Mouse (Mus musculus) forebrain, postnatal 0 days (tissue): ENCODE results near the gene Galc. TPM values are rescaled to one million over a fixed set of nuclear protein-coding genes. Genes with fewer than 3 reads are reported as not detected.
"Not testable (repeated sequence)": the region's sequence is repeated elsewhere in the genome, so short reads cannot be mapped to it uniquely, and the experiment has no call there.

ENCODE experiments used
- ATAC-seq: fragments of 200-750 bp; cut with Nextera tagmentation; 2 replicates; pipeline ENCODE4 v1.8.0; 2017; ENCODE audit warnings: mild to moderate bottlenecking, moderate library complexity
- DNase-seq: peaks from one replicate; pipeline ENCODE4 v3.0.0-alpha.2; 2015
- H3K27ac ChIP-seq: fragments of 300-500 bp; sonication (generic); 2 replicates; pipeline ENCODE4 v1.5.1; 2014; ENCODE audit warnings: low read depth, mild to moderate bottlenecking, antibody characterized with exemption, low read length, moderate library complexity, mixed read lengths
- H3K27me3 ChIP-seq: fragments of 300-500 bp; sonication (generic); 2 replicates; pipeline ENCODE4 v1.6.1; 2014; ENCODE audit warnings: mild to moderate bottlenecking, low read length, mixed read lengths; ENCODE audit not compliant: insufficient read depth
- H3K36me3 ChIP-seq: fragments of 300-500 bp; sonication (generic); 2 replicates; pipeline ENCODE4 v1.6.1; 2014; ENCODE audit warnings: mild to moderate bottlenecking, moderate library complexity; ENCODE audit not compliant: insufficient read depth
- H3K4me1 ChIP-seq: fragments of 300-500 bp; sonication (generic); 2 replicates; pipeline ENCODE4 v1.6.1; 2014; ENCODE audit warnings: antibody characterized with exemption; ENCODE audit not compliant: insufficient read depth
- H3K4me2 ChIP-seq: fragments of 300-500 bp; sonication (generic); 2 replicates; pipeline ENCODE4 v1.6.1; 2014; ENCODE audit warnings: low read depth, mild to moderate bottlenecking, moderate library complexity
- H3K4me3 ChIP-seq: fragments of 300-500 bp; sonication (generic); 2 replicates; pipeline ENCODE4 v1.5.1; 2014; ENCODE audit warnings: low read depth, low read length, mixed read lengths
- H3K9ac ChIP-seq: fragments of 300-500 bp; sonication (generic); 2 replicates; pipeline ENCODE4 v1.6.1; 2014; ENCODE audit warnings: mild to moderate bottlenecking
- H3K9me3 ChIP-seq: fragments of 300-500 bp; sonication (generic); 2 replicates; pipeline ENCODE4 v1.6.1; 2016; ENCODE audit warnings: low read length
- CTCF ChIP-seq: sonication (generic); IDR thresholded peaks from 2 replicates; pipeline ENCODE4 v1.5.1; 2016; ENCODE audit warnings: antibody characterized with exemption, control low read depth, low read depth
- WGBS: fragments of 180-500 bp; shearing (Covaris S2); extraction: QIAGEN DNeasy Blood & Tissue Kit; methylation state at CpG from one replicate; pipeline ENCODE4 v1.1.7; 2014; 5-methylcytosine and 5-hydroxymethylcytosine counted together
- polyA plus RNA-seq: library from polyadenylated mRNA; unstranded; fragments of >200 nt; fragmentation: Nextera tagmentation; extraction: Ambion mirVana; gene quantifications from 2 replicates; pipeline ENCODE4 v1.2.1, GENCODE M21; 2015
- total RNA-seq: library from RNA; depleted of rRNA; stranded (reverse); fragments of >200 nt; gene quantifications from 2 replicates; pipeline ENCODE4 v1.2.3, GENCODE M21; 2014

The Galc gene
- total and polyA plus RNA-seq, 2 experiments from 2014 or later, result 10.2 to 15.3 TPM

- no peak overlapping the region for H3K27ac ChIP-seq
- no peak for TF ChIP-seq CTCF
Observed at GRCm38 (mm10) chr12:98252417-98252816, 6.8 kb downstream of the Galc start.

GRCm38 (mm10) chr12:98250327-98250726 lies 8.9 kb downstream of the Galc start:
- no peak overlapping the region for H3K27ac ChIP-seq
- ATAC-seq (no peak), DNase-seq (no peak)
- H3K4me1 ChIP-seq, result no peaks in the 10 kb centered on the region
- TF ChIP-seq CTCF, result no peak
- no peak overlapping the region for H3K4me3 ChIP-seq
- H3K9ac ChIP-seq, result no peak overlapping the region
- 90% methylated on average over 8 of the region's 8 CpGs for WGBS
- no peaks in the 10 kb centered on the region for H3K27me3 ChIP-seq
- H3K9me3 ChIP-seq, result no peaks in the 10 kb centered on the region
- no peak overlapping the region for H3K4me2 ChIP-seq
- H3K36me3 ChIP-seq, result 0 out of 2 replicates have a peak, but pooled peaks cover 12% of the 10 kb centered on the region

More at GRCm38 (mm10) chr12:98252417-98252816, 6.8 kb downstream of the Galc start:
- Histone ChIP-seq H3K4me3 (no peak overlapping the region), H3K9me3 (no peaks in the 10 kb centered on the region), H3K9ac (no peak overlapping the region), H3K4me1 (no peaks in the 10 kb centered on the region), H3K36me3 (0 out of 2 replicates have a peak, but pooled peaks cover 16% of the 10 kb centered on the region), H3K27me3 (no peaks in the 10 kb centered on the region), H3K4me2 (no peak overlapping the region)
- 94% methylated on average over 2 of the region's 2 CpGs for WGBS
- ATAC-seq (no peak), DNase-seq (no peak)

- no peak overlapping the region for H3K27ac ChIP-seq
- TF ChIP-seq CTCF, result no peak
- H3K4me1 ChIP-seq, result no peaks in the 10 kb centered on the region
- H3K36me3 ChIP-seq, result 0 out of 2 replicates have a peak, but pooled peaks cover 11% of the 10 kb centered on the region
- no peaks in the 10 kb centered on the region for H3K27me3 ChIP-seq
- H3K4me2 ChIP-seq, result no peak overlapping the region
- WGBS, result 65% methylated on average over 3 of the region's 3 CpGs
- ATAC-seq (no peak), DNase-seq (no peak)
- H3K9me3 ChIP-seq, result no peaks in the 10 kb centered on the region
- H3K4me3 ChIP-seq, result no peak overlapping the region
- H3K9ac ChIP-seq, result no peak overlapping the region
Observed at GRCm38 (mm10) chr12:98249671-98250070, 9.6 kb downstream of the Galc start.

- Histone ChIP-seq H3K9me3 (no peaks in the 10 kb centered on the region), H3K4me2 (no peak overlapping the region), H3K4me1 (no peaks in the 10 kb centered on the region), H3K4me3 (no peak overlapping the region), H3K9ac (no peak overlapping the region), H3K27me3 (no peaks in the 10 kb centered on the region), H3K27ac (no peak overlapping the region), H3K36me3 (peaks cover 10% of the 10 kb centered on the region; the same call in 1 of the 2 replicates)
- 83% methylated on average over 4 of the region's 4 CpGs for WGBS
- ATAC-seq (no peak), DNase-seq (no peak)
- no peak for TF ChIP-seq CTCF
Observed at GRCm38 (mm10) chr12:98246835-98247234, 12.4 kb downstream of the Galc start.

- Histone ChIP-seq H3K36me3 (peaks cover 5% of the 10 kb centered on the region; the same call in 1 of the 2 replicates), H3K4me3 (no peak overlapping the region), H3K9me3 (no peaks in the 10 kb centered on the region), H3K9ac (no peak overlapping the region), H3K4me2 (no peak overlapping the region), H3K27ac (no peak overlapping the region), H3K27me3 (no peaks in the 10 kb centered on the region), H3K4me1 (no peaks in the 10 kb centered on the region)
- ATAC-seq (no peak), DNase-seq (no peak)
- TF ChIP-seq CTCF, result no peak
- WGBS, result 91% methylated on average over 5 of the region's 5 CpGs
Observed at GRCm38 (mm10) chr12:98244865-98245264, 14.4 kb downstream of the Galc start.

- Histone ChIP-seq H3K4me2 (no peak overlapping the region), H3K9me3 (no peaks in the 10 kb centered on the region), H3K36me3 (peaks cover 3% of the 10 kb centered on the region; the same call in 1 of the 2 replicates), H3K9ac (no peak overlapping the region), H3K4me3 (no peak overlapping the region), H3K27me3 (no peaks in the 10 kb centered on the region), H3K27ac (no peak overlapping the region), H3K4me1 (no peaks in the 10 kb centered on the region)
- no peak for TF ChIP-seq CTCF
- no peak for ATAC-seq
- DNase-seq, result no peak
- WGBS, result 88% methylated on average over 4 of the region's 4 CpGs
Observed at GRCm38 (mm10) chr12:98244161-98244560, 15.1 kb downstream of the Galc start.

- not testable (repeated sequence) for H3K27me3 ChIP-seq, ATAC-seq, H3K9me3 ChIP-seq, H3K27ac ChIP-seq, H3K4me2 ChIP-seq, H3K4me3 ChIP-seq, DNase-seq, H3K36me3 ChIP-seq, H3K4me1 ChIP-seq, H3K9ac ChIP-seq
- WGBS, result 92% methylated on average over 6 of the region's 6 CpGs
Observed at GRCm38 (mm10) chr12:98238478-98238877, 20.8 kb downstream of the Galc start.
